In genomic region chr16:90091906-90092305, GRCm38 (mm10) we compare ENCODE assay signal across 30 mouse cellular contexts. TPM values are rescaled to one million over a fixed set of nuclear protein-coding genes. Genes with fewer than 3 reads are reported as not detected.
A peak's percentile ranks its signal among the peaks of the same experiment; 100 is the strongest.
DNase-seq lines count a peak whose midpoint lies in the region; ATAC-seq and TF ChIP-seq lines count a peak whose summit lies in the region.
"Had no signal": no experiment of that assay in that cellular context is flagged by ENCODE, and none has a peak within 500 bp of the region (broad histone marks: within the 10 kb centered on the region; RNA-seq: fewer than 3 reads in every experiment).

No protein-coding gene starts in this region.

- H3K4me1 ChIP-seq in stomach, postnatal 0 days (replicated peaks; ENCODE audit: control insufficient read depth, insufficient read depth): no peaks in the 10 kb centered on the region

- no peak for TF ChIP-seq CTCF in stomach, postnatal 0 days (IDR thresholded peaks at IDR 0.05; ENCODE audit: low read depth)

- no peak overlapping the region for H3K4me2 ChIP-seq in stomach, postnatal 0 days (replicated peaks; ENCODE audit: low read depth)
- H3K4me2 ChIP-seq: embryonic facial prominence, embryonic 13.5 days; intestine, embryonic 15.5 days; limb, embryonic 15.5 days; liver, embryonic 13.5 days; midbrain, embryonic 12.5 days; neural tube, embryonic 13.5 days; stomach, embryonic 15.5 days had no signal

- ATAC-seq in granulocyte monocyte progenitor cell, adult 5-6 weeks (replicated peaks; ENCODE audit: poor library complexity, severe bottlenecking): peak; percentile 81
- ATAC-seq in stomach, postnatal 0 days (ENCODE audit: low FRiP score, low TSS enrichment): no peak
- ATAC-seq: forebrain, embryonic 16.5 days; hindbrain, postnatal 0 days; lung, postnatal 0 days had no signal

- WGBS in stomach, postnatal 0 days: 70% methylated on average over 1 of the region's 1 CpGs

- H3K27ac ChIP-seq in stomach, postnatal 0 days (replicated peaks): no peak overlapping the region
- H3K27ac ChIP-seq: embryonic facial prominence, embryonic 13.5 days; gastrocnemius, adult 2 months; hindbrain, postnatal 0 days; intestine, embryonic 15.5 days; limb, embryonic 10.5 days; limb, embryonic 15.5 days; liver, embryonic 13.5 days; midbrain, embryonic 12.5 days; neural tube, embryonic 13.5 days; stomach, embryonic 15.5 days had no signal

- DNase-seq in adrenal gland, adult (ENCODE audit: inconsistent age in 2 of 2, low spot score in 1 of 2): peak; percentile 41 to 84
- DNase-seq in adrenal gland, postnatal 4 days (ENCODE audit: low spot score in 2 of 2): no peak
- peak; percentile 45 for DNase-seq in NIH3T3 (ENCODE audit: low read depth)
- DNase-seq in adrenal gland, postnatal 14 days: peak; percentile 61
- DNase-seq in thymus, postnatal 36 days: no peak
- no peak for DNase-seq in left cerebral cortex, postnatal 36 days (ENCODE audit: low spot score in 2 of 2)
- no peak for DNase-seq in stomach, postnatal 0 days (ENCODE audit: low spot score)
- DNase-seq: embryo, embryonic 11 days; gastrocnemius, adult 2 months; gastrocnemius, postnatal 36 days; kidney, adult 9 months; kidney, postnatal 36 days; layer of hippocampus, postnatal 36 days; liver, embryonic 13.5 days; lung, adult 18-20 months; lung, postnatal 4 days; right cerebral cortex, postnatal 14 days; thymus, postnatal 14 days had no signal

- H3K36me3 ChIP-seq in stomach, postnatal 0 days (ENCODE audit: control insufficient read depth, insufficient read depth, low read length): no peaks in the 10 kb centered on the region
- H3K36me3 ChIP-seq: G1E; intestine, embryonic 15.5 days; limb, embryonic 15.5 days; liver, embryonic 13.5 days; midbrain, embryonic 12.5 days; neural tube, embryonic 13.5 days; stomach, embryonic 15.5 days had no signal

- H3K9me3 ChIP-seq in stomach, postnatal 0 days (ENCODE audit: control insufficient read depth, low read length): no peaks in the 10 kb centered on the region
- H3K9me3 ChIP-seq: embryonic facial prominence, embryonic 13.5 days; intestine, embryonic 15.5 days; limb, embryonic 10.5 days; limb, embryonic 15.5 days; liver, embryonic 13.5 days; midbrain, embryonic 12.5 days; neural tube, embryonic 13.5 days; stomach, embryonic 15.5 days had no signal

- intact Hi-C loops in left cerebral cortex, postnatal 36 days (cut with DNase I): no loop called here

- TF ChIP-seq EP300 in stomach, postnatal 0 days (optimal IDR thresholded peaks at IDR 0.05): no peak

- H3K9ac ChIP-seq in stomach, postnatal 0 days (ENCODE audit: low read length): no peak overlapping the region
- H3K9ac ChIP-seq: embryonic facial prominence, embryonic 13.5 days; intestine, embryonic 15.5 days; limb, embryonic 15.5 days; liver, embryonic 13.5 days; midbrain, embryonic 12.5 days; neural tube, embryonic 13.5 days; stomach, embryonic 15.5 days had no signal

- H3K4me3 ChIP-seq in stomach, postnatal 0 days (ENCODE audit: low read depth, low read length): no peak overlapping the region
- H3K4me3 ChIP-seq: embryonic facial prominence, embryonic 13.5 days; gastrocnemius, adult 2 months; intestine, embryonic 15.5 days; limb, embryonic 10.5 days; limb, embryonic 15.5 days; liver, embryonic 13.5 days; midbrain, embryonic 12.5 days; neural tube, embryonic 13.5 days; stomach, embryonic 15.5 days had no signal

- no peaks in the 10 kb centered on the region for H3K27me3 ChIP-seq in stomach, postnatal 0 days (ENCODE audit: control insufficient read depth, insufficient read depth, low read length)
- H3K27me3 ChIP-seq: embryonic facial prominence, embryonic 13.5 days; intestine, embryonic 15.5 days; limb, embryonic 15.5 days; liver, embryonic 13.5 days; midbrain, embryonic 12.5 days; neural tube, embryonic 13.5 days; stomach, embryonic 15.5 days had no signal

RNA-seq across cellular contexts. Expression of gene Tiam1, which starts 51.7 kb away (rescaled TPM):
- 10 to 100 TPM; 67.9 to 73.4 TPM for total RNA-seq in adrenal gland, postnatal 4 days (2021)
- total RNA-seq in adrenal gland, postnatal 14 days (2021): 64.1 and 72.8 TPM in 2 replicates
- total RNA-seq in granulocyte monocyte progenitor cell, adult 5-6 weeks (2014; fragmentation: Nextera tagmentation): 66.1 and 76.1 TPM in 2 replicates
- total RNA-seq in granulocyte monocyte progenitor cell, adult 5-6 weeks (2017): 65.8 and 68.6 TPM in 2 replicates
- total RNA-seq in left cerebral cortex, postnatal 36 days (2021): 100 to 1,000 TPM in 1 of 2 experiments, 10 to 100 TPM in 1; 96.9 to 124 TPM
- polyA plus RNA-seq in stomach, postnatal 0 days (2015; fragmentation: Nextera tagmentation; extraction: Ambion mirVana): 18.4 and 18.8 TPM in 2 replicates

Comparison
In these comparisons a context has a peak if more than half of its experiments do, and no peak if none do; other contexts are left out.
1. DNase-seq: peak in adrenal gland, adult (2 of 2), NIH3T3 (single experiment) and adrenal gland, postnatal 14 days (single experiment); none in adrenal gland, postnatal 4 days (0 of 2), thymus, postnatal 36 days (0 of 2), left cerebral cortex, postnatal 36 days (0 of 2) and stomach, postnatal 0 days (single experiment).